8 mouse cellular contexts compared by ENCODE assay signal in genomic region chr16:76786405-76787155, GRCm38 (mm10).
DNase-seq lines count a peak whose midpoint lies in the region; ATAC-seq and TF ChIP-seq lines count a peak whose summit lies in the region.
"Had no signal": no experiment of that assay in that cellular context is flagged by ENCODE, and none has a peak within 500 bp of the region (broad histone marks: within the 10 kb centered on the region; RNA-seq: fewer than 3 reads in every experiment).

No protein-coding gene starts in this region.

- H3K9me3 ChIP-seq in lung, embryonic 14.5 days (ENCODE audit: low read depth, low read length) = no peaks in the 10 kb centered on the region

- no peaks in the 10 kb centered on the region for H3K27me3 ChIP-seq in lung, embryonic 14.5 days (ENCODE audit: insufficient read depth, low read length)
- H3K27me3 ChIP-seq in testis, adult 2 months (ENCODE audit: control insufficient read depth, insufficient read depth, low read length) = no peaks in the 10 kb centered on the region

- no peak overlapping the region for H3K4me3 ChIP-seq in lung, embryonic 14.5 days (ENCODE audit: low read depth, low read length)
- H3K4me3 ChIP-seq in testis, adult 2 months (ENCODE audit: control insufficient read depth, low read depth, low read length) = no peak overlapping the region
- H3K4me3 ChIP-seq: myocyte had no signal

- no peak for ATAC-seq in lung, embryonic 14.5 days (ENCODE audit: insufficient read depth)

- H3K36me3 ChIP-seq in lung, embryonic 14.5 days (ENCODE audit: insufficient read depth) = no peaks in the 10 kb centered on the region
- H3K36me3 ChIP-seq in testis, adult 2 months (ENCODE audit: control insufficient read depth, insufficient read depth, low read length) = no peaks in the 10 kb centered on the region

- H3K4me2 ChIP-seq in lung, embryonic 14.5 days = no peak overlapping the region

- 70% methylated on average over 6 of the region's 6 CpGs for WGBS in lung, embryonic 14.5 days

- H3K9ac ChIP-seq in lung, embryonic 14.5 days = no peak overlapping the region

- no peak for TF ChIP-seq POLR2A in testis, adult 2 months (IDR thresholded peaks at IDR 0.05; ENCODE audit: control insufficient read depth, low read depth, low read length)

- H3K4me1 ChIP-seq in lung, embryonic 14.5 days (ENCODE audit: insufficient read depth) = no peaks in the 10 kb centered on the region
- H3K4me1 ChIP-seq in testis, adult 2 months (ENCODE audit: control insufficient read depth, insufficient read depth, low read length) = no peaks in the 10 kb centered on the region

- TF ChIP-seq CTCF in lung, embryonic 14.5 days (IDR thresholded peaks at IDR 0.05; ENCODE audit: low read depth) = peak; percentile 83
- peak; percentile 48; the same call in 1 of the 2 replicates for TF ChIP-seq CTCF in testis, adult 2 months (IDR thresholded peaks at IDR 0.05; ENCODE audit: control insufficient read depth, insufficient read depth, insufficient replicate concordance, low read depth, low read length)

- DNase-seq in right cerebral cortex, postnatal 10 days (ENCODE audit: low spot score in 2 of 2) = peak; percentile 33 to 60
- no peak for DNase-seq in right cerebral cortex, postnatal 36 days (ENCODE audit: low spot score in 2 of 2)
- DNase-seq in adrenal gland, adult (ENCODE audit: inconsistent age in 2 of 2, low spot score in 1 of 2) = peak; percentile 73 to 93
- peak; percentile 61 for DNase-seq in embryo, embryonic 10.5 days (ENCODE audit: low spot score)
- peak; percentile 74 for DNase-seq in heart, postnatal 4 days
- DNase-seq in lung, embryonic 14.5 days = peak; percentile 79

- no peak overlapping the region for H3K27ac ChIP-seq in lung, embryonic 14.5 days (ENCODE audit: low read depth)
- peak overlapping the region; percentile 1; the same call in 1 of the 2 replicates for H3K27ac ChIP-seq in testis, adult 2 months (ENCODE audit: control insufficient read depth, insufficient read depth, low read depth, low read length)

Comparison
In these comparisons a context has a peak if more than half of its experiments do, and no peak if none do; other contexts are left out.
1. DNase-seq: peak in right cerebral cortex, postnatal 10 days (2 of 2), adrenal gland, adult (2 of 2), embryo, embryonic 10.5 days (single experiment), heart, postnatal 4 days (single experiment) and lung, embryonic 14.5 days (single experiment); none in right cerebral cortex, postnatal 36 days (0 of 2).